Mouse (Mus musculus) liver, adult 2 months (tissue): ENCODE data around the gene Ccdc162.

Experiments used
- CTCF ChIP-seq: fragments of 200-500 bp; IDR thresholded peaks from 2 replicates; pipeline ENCODE4 v1.5.1; 2011; ENCODE audit warnings: low read depth, low read length, control low read depth
- POLR2A ChIP-seq: fragments of 200-500 bp; IDR thresholded peaks from 2 replicates; pipeline ENCODE4 v1.6.1; 2011; ENCODE audit warnings: low read length, control low read depth; ENCODE audit not compliant: insufficient read depth; ENCODE audit errors: extremely low read depth

GRCm38 (mm10) chr10:41699669-41700068 lies 16.8 kb downstream of the Ccdc162 start:
- TF ChIP-seq POLR2A (no peak), CTCF (no peak)
